Mouse (Mus musculus) right cerebral cortex, postnatal 10 days (tissue): ENCODE measurements at regions not wholly inside any gene's neighbourhood (a gene's known extent, or its start where the extent isn't known, plus 50 kb on each side); places are given as distances from the start of the nearest gene placed in this dataset.

Source experiments
- DNase-seq, 2 experiments: peaks; one replicate each; pipeline ENCODE4 v3.0.0; 2021; ENCODE audit warnings: low spot score in 2 of 2

DNA sequence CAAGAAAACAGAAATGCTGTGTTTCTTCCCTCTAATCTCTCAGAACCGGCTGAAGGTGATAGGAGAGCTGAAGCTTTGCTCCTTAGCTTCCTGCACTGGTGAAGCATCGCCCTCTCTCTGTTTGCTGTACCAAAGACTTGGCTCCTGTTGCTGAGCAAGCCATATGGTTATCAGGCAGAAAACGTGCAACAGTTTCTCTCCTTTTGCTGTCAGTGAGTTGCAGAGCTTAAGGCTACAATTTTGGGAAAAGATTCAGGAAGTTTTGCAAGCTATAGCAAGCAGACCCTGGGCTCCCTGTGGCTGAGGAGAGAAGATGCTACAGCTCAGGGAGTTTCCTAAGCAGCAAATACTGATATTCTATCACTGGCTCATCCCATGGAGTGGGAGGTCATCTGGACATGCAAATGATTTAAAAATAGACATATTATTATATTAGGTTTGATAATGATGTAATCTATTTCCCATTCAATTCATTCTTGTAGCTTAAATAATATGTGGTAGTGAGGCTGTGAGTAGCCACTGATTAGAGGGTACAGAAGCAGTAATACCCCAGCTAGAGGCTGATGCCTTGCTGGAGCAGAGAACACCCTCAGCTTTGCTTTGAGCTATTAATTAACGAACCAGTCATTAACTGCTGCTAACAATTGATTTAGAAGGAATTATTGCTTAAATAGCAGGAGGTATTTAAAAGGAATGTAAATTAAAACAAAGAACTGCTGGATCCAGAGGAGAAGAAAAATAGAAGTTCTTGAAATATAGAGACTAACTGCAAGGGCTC lies 240.1 kb upstream of the Emcn start:
- DNase-seq, result peak; percentile 30 to 65

DNA sequence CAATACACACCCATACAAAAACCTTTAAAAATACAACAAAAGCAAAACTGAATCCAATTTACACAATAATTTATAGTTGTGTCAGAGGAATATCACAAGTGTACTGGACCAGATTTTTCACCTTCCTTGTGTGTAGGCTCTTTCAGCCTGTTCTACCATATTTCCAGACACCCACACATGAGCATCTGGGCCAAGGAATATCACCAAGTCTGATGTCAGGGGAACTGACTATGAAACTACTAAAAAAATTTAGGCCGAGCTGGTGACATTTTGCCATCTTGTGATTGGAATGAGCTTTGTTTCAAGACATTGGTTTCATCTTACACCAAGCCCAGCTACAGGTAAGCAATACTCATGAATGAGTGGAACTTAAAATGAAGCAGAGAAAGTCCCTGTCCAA lies 234.9 kb upstream of the Emcn start:
- DNase-seq, result peak in 1 of 2 experiments; percentile 26

DNA sequence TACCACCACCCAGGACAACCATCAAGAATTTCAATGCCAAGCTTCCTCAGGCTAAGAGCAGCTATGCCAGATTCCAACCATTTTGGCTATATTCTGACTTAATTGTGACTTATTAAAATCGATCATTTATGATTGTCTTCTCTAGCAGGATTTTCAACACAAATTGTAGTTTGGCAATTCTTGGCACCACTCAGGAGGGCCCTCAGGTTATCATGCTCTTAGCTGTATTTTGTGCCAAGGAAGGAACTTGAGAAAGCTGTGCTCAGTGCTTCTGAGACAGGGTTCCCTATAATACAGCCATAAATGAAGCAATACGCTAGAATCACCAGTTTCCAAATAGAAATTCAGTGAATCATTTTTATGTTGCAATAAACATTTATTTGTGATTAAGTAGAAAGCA lies 232.7 kb upstream of the Emcn start:
- no peak for DNase-seq

DNA sequence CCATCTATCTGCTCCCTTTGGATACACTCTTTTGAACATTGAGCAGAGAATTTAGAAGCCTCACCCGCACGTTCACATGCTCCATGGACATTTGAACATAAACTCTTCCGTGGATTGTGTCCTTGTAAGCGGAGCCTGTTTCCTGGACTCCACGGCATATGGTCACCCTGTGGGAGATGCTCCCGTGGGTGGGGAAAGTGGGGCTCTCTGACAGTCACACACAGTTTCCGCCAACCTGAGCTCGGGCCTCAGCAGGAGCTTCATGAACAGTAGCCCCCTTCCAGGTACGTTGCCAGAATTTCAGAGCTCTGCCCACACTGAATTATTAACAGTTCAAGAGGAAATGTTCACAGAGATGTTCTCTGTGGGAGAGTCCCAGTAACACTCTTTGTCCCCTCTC lies 231.1 kb upstream of the Emcn start:
- DNase-seq, result peak in 1 of 2 experiments; percentile 23

DNA sequence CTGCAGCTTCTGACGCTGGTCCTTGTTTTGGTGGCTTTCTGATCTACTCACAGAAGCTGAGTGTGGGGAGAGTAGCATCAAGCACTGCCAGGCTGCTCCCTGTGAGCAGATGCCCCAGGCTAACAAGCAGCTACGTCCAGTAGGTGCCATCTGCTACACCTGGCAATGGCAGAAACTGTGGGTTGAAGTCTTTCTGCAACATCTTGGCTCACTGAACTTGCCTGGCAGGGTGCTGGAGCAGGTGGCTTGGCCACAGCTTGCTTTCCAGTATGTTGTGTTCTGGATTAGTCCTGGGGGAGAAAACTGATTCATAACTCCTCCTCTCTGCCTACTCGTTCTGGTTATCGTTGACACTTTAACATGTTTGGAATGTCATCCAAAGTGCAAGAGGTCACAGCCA lies 230.4 kb upstream of the Emcn start:
- DNase-seq, result peak; percentile 32 to 53

DNA sequence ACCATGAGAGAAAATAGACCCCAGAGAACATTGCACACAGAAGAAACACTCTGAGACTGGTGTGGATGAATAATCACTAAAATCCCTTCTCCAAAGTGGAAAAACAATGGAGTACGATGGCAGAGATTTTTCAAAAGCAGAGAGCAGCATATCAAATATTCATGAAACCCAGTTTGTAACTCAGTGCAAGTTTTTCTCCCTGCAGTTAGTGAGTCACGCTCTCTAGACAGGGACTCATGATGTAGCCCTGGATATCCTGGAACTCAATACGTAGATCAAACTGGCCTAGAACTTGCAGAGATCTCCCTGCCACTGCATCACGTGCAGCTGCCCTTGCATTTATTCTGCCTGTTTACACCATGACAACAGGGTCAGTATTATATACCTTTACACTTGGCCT lies 210.9 kb upstream of the Emcn start:
- no peak for DNase-seq

DNA sequence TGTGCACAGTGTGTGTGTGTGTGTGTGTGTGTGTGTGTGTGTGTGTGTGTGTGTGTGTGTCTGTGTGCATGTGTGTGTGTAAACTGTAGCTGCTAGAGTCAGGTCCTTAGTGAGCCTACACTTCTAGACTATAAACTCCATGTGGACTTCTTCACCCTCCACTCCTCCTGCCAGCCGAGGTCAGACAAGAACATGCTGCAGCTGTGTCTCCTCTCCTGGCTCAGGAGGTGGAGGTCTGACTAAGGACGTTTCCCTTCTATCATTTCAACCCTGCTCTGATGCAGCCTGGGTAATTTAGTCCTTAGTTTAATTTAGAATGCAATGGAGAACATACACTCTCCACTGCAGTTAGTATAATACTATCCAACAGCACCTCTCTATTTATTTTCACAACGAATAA lies 198.8 kb upstream of the Emcn start:
- DNase-seq, result no peak

DNA sequence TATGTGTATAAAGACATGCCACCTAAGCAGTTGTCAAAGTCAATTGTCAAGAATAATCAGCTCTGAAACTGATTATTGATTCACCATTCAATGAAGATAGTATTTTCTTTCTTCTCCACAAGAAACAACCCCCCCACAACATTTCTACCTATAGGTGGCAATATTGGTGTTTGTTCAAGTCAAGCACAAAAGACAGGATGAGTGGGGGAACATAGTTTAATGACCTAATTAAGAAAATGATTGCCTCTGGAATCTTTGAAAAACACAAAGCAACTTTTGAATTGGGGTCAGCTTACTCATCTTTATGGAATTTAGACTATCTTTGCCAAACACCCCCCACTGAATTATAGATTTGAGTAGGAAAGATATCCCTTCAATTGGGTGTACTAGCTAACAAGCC lies 194.8 kb upstream of the Emcn start:
- no peak for DNase-seq

DNA sequence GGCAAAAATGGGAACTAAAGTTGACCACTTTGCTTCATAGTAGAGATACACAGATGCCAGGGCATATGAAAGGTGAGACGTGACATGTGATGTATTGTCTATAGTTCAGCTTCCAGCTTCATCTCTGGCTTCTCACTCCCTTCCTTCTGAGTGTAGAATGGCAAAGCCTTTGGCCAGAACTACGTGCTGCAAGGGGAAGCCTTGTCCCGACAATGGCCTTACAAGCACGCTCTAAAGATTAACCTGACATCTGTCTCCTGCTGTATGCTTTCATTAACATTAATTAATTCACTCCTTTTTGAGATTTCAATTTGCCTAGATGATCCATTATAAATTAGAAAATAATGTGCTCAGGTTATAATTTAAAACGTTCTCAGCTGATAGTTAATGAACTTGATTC lies 193.5 kb upstream of the Emcn start:
- no peak for DNase-seq

DNA sequence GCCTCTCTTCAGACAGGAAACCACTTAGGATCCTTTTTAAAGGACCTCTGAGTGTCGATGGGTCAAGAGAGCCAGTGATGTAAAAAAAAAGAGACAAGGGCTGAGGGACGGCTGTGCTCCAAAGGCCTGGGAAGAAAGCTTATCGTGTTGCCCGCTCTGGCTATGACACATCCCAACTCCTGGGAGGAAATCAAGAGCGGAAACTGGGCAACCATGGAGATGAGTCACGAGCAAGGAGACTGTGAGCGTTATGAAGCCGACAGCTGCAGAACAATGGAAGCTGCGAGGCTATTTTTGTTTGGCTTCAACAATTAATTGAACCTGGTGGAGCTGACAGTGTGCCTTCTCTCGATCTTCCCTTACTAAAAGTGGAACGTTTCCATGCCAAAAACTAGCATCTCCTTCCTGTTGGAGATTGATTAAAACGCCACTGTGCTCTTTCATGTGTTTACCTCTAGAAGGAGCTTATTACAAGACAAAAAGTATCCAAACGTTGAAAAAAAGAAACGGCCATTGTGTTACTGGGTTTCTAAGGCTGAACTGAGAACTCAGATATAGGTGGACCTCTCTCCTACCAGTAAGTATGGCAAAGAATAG lies 190.4 kb upstream of the Emcn start:
- DNase-seq, result peak in 1 of 2 experiments; percentile 27

DNA sequence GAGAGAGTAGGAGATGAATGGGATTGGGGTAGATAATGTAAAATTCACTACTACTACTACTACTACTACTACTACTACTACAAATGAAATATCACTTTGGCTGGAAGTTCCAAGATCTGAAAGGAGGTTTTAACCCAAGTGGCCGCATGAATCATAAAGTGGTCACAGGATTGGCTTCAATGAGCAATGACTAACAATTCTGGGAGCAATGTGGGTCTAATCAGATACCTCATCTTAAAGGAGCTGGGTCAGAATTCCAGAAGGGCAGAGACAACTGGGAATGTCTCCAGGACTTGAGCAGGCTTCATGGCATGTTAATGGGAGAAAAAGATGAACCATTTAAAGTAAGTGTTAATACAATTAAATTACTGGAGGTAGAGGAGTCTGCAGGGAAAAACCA lies 189.4 kb upstream of the Emcn start:
- DNase-seq, result no peak

DNA sequence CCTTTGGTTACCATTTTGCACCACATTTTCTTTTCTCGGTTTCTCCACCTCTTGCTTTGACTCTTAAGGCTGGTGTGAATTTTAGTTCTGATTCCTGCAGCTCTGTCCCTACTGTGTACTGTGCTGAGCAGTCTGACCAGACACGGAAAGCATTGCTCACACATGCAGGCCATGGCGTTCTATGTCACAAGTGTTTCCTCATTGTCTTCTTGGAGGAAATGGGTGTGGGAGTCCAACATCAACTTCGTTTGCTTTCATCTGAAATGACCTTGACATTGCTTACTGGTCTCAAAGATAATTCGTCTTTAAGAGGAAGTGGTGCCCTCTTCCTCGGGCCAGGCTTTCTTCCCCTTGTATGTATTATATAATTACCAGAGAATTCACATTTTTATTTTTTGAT lies 187.6 kb upstream of the Emcn start:
- DNase-seq, result no peak

DNA sequence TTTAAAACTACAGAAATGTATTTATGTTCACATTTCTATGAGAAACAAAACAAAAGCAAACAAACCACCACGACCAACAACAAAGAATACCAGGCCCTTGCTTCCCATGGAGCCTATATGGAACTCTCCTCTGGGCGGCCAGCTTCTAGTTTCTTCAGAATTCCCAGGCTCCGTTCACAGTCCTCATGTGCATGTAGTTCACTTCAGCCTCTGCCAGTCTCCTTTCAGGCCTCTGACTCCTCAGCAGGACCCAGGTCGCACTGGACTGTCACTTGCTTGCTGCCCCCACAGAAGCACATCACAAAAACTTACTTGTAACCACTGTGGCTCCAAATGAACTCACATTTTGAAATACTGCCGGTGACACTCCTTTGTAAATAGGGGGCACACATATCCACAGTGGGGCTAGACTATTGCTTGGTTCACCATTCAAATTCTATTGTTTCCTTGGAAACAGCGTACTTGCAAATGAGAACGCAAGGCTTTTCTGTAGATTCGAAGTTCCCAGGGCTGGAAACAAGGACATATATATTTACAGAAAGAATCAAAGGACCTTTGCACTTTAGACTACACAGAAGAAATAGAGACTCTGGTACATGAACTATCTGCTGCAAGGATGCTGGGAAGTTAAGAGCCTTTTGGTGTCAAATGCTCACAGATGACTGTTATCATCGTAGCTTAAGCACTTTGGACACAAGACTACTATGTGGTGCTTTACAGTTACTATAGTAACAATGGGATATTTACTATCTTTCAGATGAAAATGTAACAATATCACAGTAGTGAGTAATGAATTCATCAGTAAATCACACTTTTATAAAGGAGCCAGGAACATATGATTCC lies 186.4 kb upstream of the Emcn start:
- DNase-seq, result no peak

DNA sequence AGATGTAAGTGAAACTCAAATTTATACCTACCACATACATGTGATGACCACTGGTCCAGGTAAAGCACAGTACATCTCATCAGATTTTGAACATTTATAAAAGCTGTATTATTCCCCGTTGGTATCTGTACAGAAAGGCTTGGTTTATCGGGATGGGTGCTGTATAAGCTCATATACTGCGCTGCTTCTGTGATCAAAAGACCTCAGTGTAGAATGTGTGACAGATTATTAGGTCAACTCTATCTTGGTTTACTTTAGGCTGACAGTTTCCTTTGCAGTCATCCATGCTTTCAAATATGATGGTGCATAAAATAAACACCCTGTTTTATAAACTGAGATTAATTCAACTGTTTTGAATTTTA lies 185.8 kb upstream of the Emcn start:
- no peak for DNase-seq

DNA sequence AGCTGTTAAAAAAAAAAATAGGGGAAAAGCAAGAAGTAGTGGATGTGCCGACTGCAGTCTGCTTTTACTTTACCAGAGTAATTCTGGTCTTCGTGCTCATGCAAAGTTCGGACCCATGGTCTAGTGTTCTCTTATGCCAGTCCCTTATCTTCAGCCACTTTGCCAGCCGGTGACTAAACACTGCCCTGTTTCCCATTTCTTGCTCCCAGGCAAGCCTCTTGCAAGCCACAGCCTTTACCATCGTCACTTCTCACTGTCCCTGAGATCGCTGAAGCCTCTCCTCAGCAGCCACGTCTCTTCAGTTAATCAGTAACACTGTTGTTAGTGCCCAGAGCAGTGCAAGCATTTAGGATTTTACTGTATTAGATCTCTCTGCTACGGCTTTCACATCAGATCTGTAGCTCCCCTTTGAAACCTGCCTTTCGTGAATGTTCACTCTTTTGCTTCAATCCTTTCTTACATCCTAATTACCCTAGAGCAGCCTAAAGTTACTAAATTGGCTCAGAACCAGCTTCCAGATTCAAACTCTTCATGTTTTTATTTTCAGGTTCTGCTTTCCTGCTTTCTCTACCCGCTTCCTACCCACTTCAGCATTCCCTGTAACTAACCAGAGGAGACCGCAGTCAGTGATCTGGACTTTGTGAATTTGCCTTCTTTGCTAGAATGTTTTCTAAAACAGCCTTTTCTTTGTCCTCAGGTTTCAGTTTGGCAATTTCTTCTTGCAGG lies 184.5 kb upstream of the Emcn start:
- DNase-seq, result no peak

DNA sequence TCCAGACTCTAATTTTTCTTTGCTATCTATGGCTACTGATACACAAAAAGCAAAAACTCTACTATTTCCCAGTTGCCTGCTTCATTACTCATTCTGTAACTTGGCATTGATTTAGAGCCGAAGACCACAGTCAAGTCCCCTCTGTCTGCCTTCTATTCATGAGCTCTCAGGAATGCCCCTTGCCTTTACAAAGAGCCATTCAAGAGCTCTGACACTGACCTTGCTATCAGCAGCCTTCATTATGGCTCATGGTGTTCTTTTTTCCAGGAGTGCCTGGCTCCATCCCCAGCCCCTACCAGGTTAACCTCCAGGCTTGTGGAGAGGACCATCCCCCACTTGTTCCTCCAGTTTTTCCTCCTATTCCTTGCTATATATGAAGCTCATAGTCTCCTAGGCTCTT lies 151.8 kb upstream of the Emcn start:
- DNase-seq, result no peak

DNA sequence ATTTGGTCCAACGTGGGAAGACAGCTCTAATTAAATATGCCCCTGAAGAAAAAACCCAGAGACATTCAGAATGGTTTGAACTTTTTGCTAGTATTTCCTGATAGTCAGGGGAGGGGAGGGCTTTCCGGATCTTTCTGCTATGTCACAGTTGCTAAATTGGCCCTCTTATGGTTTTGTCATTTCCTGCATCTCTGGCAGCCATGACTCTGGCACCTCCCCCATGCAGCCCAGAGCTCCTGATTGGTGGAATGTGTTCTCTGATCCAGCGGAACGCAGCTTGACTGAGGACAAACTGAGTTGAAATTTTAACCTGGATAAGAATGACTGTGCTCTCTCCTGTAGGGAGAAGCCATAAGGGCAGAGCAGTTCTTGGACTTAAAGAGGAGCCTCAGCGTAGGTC lies 150.4 kb upstream of the Emcn start:
- DNase-seq, result no peak

DNA sequence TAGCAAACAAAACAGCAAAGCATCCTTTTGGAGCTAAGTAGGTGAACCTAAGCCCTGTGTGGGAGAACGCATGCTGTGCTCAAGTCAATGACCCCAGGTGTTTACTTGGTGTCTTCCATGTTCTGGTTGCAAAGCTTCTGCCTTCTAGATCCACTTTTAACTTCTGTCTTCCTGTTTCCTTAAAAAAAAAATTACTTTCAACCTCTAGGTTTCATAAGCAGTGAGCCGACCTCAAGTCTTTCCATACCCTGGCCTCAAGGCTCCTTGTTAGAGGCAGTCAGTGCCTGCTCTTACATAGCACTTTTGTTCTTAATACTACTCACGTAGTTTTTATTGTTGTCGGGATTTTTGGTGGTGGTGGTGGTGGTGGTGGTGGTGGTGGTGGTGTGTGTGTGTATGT lies 149.9 kb upstream of the Emcn start:
- DNase-seq, result no peak

DNA sequence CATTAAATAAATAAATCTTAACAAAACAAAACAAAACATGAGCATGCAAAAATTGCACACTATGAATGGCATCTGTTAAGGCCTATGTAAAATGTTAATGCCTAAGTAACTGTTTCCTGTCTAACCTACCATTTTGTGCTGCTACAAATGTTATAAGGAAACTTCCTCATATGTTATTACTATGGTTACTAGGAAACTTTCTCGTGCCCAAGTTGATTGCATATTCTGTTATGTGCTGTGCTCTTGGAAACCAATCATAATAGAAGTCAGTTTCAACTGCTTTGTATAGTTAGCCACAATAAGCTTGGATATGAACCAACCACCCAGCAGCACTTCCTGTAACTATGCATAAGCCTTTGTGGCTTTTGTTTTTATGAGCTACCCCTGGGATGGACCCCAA lies 147.0 kb upstream of the Emcn start:
- DNase-seq, result no peak

DNA sequence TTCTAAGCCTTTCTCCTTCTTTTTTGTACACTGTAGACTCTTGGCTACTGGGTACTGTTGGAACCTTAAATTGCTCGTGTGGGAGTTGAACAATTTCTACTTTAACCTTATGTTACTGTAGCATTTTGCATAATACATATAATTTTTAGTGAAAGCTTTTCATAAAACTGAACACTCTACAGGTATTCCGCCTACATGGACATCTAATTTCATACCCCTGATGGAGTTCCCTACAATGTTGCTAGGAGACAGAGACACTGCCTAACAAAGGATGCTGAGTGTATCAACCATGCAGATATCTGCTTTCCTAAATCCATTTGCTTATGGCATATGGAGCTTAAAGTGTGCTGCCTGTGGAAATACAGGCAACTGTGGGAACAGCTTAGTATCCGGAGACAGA lies 129.2 kb upstream of the Emcn start:
- DNase-seq, result peak; percentile 28 to 54

DNA sequence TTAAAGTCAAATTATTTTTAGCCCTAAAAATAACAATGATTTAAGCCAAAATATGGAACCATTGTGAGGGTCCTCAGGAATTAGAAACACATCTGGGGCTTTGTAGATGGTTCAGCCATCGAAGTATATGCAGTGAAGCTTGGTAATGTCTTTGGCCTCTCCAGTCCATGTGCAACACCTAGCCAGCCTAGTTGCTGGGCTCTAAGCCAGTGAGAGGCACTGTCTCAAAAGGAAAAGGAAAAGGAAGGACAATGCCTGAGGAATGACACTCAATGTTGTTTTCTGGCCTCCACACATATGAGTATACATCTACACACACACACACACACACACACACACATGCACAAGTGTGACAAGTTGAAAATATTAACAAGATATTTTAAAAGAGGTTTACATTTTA lies 124.8 kb upstream of the Emcn start:
- no peak for DNase-seq

DNA sequence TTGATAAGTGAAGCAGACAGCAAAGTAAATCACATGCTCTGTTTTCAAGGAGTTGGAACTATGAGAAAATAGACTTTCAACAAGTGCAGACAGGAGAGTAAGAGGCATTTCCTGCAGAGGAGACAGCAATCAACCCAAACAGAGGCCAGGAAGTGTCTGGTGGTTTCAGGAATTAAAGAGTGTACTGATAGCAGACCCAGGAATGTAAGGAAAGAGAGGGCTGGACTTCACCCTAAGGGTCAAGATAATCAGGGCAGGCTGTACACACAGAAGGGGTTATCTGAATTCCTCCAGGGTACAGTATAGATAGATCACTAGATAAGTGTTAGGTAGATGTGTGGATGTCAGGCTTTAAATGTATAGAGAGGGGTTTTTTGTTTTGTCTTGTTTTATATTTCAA lies 123.6 kb upstream of the Emcn start:
- no peak for DNase-seq
